Mouse (Mus musculus) hindbrain, embryonic 10.5 days (tissue): Measurements from ENCODE around the gene Fdxr. TPM values are rescaled to one million over a fixed set of nuclear protein-coding genes. Genes with fewer than 3 reads are reported as not detected.

Source experiments
- DNase-seq: peaks from one replicate; pipeline ENCODE4 v3.0.0-alpha.2; 2017; ENCODE audit warnings: low spot score
- H3K27ac ChIP-seq: fragments of 300-500 bp; sonication (generic); 2 replicates; pipeline ENCODE4 v1.5.1; 2016; ENCODE audit warnings: mild to moderate bottlenecking, moderate library complexity
- H3K27me3 ChIP-seq: fragments of 300-500 bp; sonication (generic); 2 replicates; pipeline ENCODE4 v1.6.1; 2016; ENCODE audit warnings: mild to moderate bottlenecking; ENCODE audit not compliant: poor library complexity, insufficient read depth, severe bottlenecking
- H3K36me3 ChIP-seq: fragments of 300-500 bp; sonication (generic); 2 replicates; pipeline ENCODE4 v1.6.1; 2016; ENCODE audit warnings: mild to moderate bottlenecking, moderate library complexity
- H3K4me1 ChIP-seq: fragments of 300-500 bp; sonication (generic); replicated peaks from 2 replicates; pipeline ENCODE4 v1.6.1; 2016; ENCODE audit warnings: mild to moderate bottlenecking
- H3K4me3 ChIP-seq: fragments of 300-500 bp; sonication (generic); 2 replicates; pipeline ENCODE4 v1.5.1; 2016; ENCODE audit warnings: mild to moderate bottlenecking, moderate library complexity
- H3K9me3 ChIP-seq: fragments of 300-500 bp; sonication (generic); 2 replicates; pipeline ENCODE4 v1.6.1; 2016; ENCODE audit warnings: mild to moderate bottlenecking, moderate library complexity
- WGBS: fragments of 180-500 bp; shearing (Covaris S2); methylation state at CpG from one replicate; pipeline ENCODE4 v1.1.7; 2016; 5-methylcytosine and 5-hydroxymethylcytosine counted together
- polyA plus RNA-seq: library from polyadenylated mRNA; unstranded; fragments of >200 nt; fragmentation: Nextera tagmentation; extraction: Ambion mirVana; gene quantifications from 2 replicates; pipeline ENCODE4 v1.2.1, GENCODE M21; 2016

Gene Fdxr
- polyA plus RNA-seq = 17.7 TPM in 2 replicates

GRCm38 (mm10) chr11:115276780-115277603 lies at the start of gene Fdxr:
Gene Fdxr, minus strand, starts transcription at chr11:115277050.
- Histone ChIP-seq H3K27me3 (no peaks in the 10 kb centered on the region), H3K4me1 (peaks cover 43% of the 10 kb centered on the region), H3K36me3 (0 out of 2 replicates have a peak, but pooled peaks cover 3% of the 10 kb centered on the region), H3K4me3 (peak within 1 kb of the TSS; percentile 79), H3K27ac (peak within 1 kb of the TSS; percentile 94), H3K9me3 (no peaks in the 10 kb centered on the region)
- DNase-seq = peak; percentile 99
- WGBS = under 1% methylated on average over 42 of the region's 42 CpGs

GRCm38 (mm10) chr11:115323354-115323753 lies 46.5 kb upstream of the Fdxr start:
- Histone ChIP-seq H3K36me3 (no peaks in the 10 kb centered on the region), H3K4me1 (peaks cover 45% of the 10 kb centered on the region), H3K27me3 (peaks cover 91% of the 10 kb centered on the region), H3K4me3 (peak overlapping the region; percentile 3; the same call in 1 of the 2 replicates), H3K9me3 (no peaks in the 10 kb centered on the region), H3K27ac (no peak overlapping the region)
- DNase-seq = peak; percentile 3
- 21% methylated on average over 32 of the region's 32 CpGs for WGBS

- peak within 1 kb of the TSS; percentile 31 for H3K4me3 ChIP-seq
- H3K27ac ChIP-seq = 0 out of 2 replicates have a peak within 1 kb of the TSS, but pooled peaks have one; percentile 5
- peaks cover 94% of the 10 kb centered on the region for H3K27me3 ChIP-seq
- WGBS = 5% methylated on average over 35 of the region's 35 CpGs
- peaks cover 51% of the 10 kb centered on the region for H3K4me1 ChIP-seq
- no peaks in the 10 kb centered on the region for H3K9me3 ChIP-seq
- peak; percentile 89 for DNase-seq
- H3K36me3 ChIP-seq = no peaks in the 10 kb centered on the region
Observed at GRCm38 (mm10) chr11:115321906-115322693, 45.2 kb upstream of the Fdxr start, which contains the start of gene Ush1g. Gene Ush1g, minus strand, starts transcription at chr11:115322041.

- DNase-seq = peak; percentile 31
- H3K27ac ChIP-seq = peak overlapping the region; percentile 16; the same call in 1 of the 2 replicates
- H3K36me3 ChIP-seq = no peaks in the 10 kb centered on the region
- 4% methylated on average over 18 of the region's 18 CpGs for WGBS
- H3K4me1 ChIP-seq = peaks cover 51% of the 10 kb centered on the region
- no peaks in the 10 kb centered on the region for H3K9me3 ChIP-seq
- H3K27me3 ChIP-seq = peaks cover 100% of the 10 kb centered on the region
- H3K4me3 ChIP-seq = 0 out of 2 replicates have a peak overlapping the region, but pooled peaks have one; percentile 21
Observed at GRCm38 (mm10) chr11:115319704-115320383, 43.0 kb upstream of the Fdxr start.

GRCm38 (mm10) chr11:115318245-115319027 lies 41.6 kb upstream of the Fdxr start:
- Histone ChIP-seq H3K9me3 (no peaks in the 10 kb centered on the region), H3K36me3 (no peaks in the 10 kb centered on the region), H3K4me1 (peaks cover 48% of the 10 kb centered on the region), H3K27ac (0 out of 2 replicates have a peak overlapping the region, but pooled peaks have one; percentile 2), H3K4me3 (peak overlapping the region; percentile 32), H3K27me3 (peaks cover 100% of the 10 kb centered on the region)
- 4% methylated on average over 63 of the region's 63 CpGs for WGBS
- DNase-seq = peak; percentile 35

GRCm38 (mm10) chr11:115317204-115317603 lies 40.4 kb upstream of the Fdxr start:
- H3K4me1 ChIP-seq = peaks cover 41% of the 10 kb centered on the region
- 63% methylated on average over 7 of the region's 7 CpGs for WGBS
- H3K27me3 ChIP-seq = peaks cover 100% of the 10 kb centered on the region
- H3K36me3 ChIP-seq = no peaks in the 10 kb centered on the region
- no peak overlapping the region for H3K27ac ChIP-seq
- no peak overlapping the region for H3K4me3 ChIP-seq
- no peak for DNase-seq
- H3K9me3 ChIP-seq = no peaks in the 10 kb centered on the region

GRCm38 (mm10) chr11:115314249-115314648 lies 37.4 kb upstream of the Fdxr start:
- no peaks in the 10 kb centered on the region for H3K36me3 ChIP-seq
- no peak for DNase-seq
- H3K27me3 ChIP-seq = peaks cover 75% of the 10 kb centered on the region
- 47% methylated on average over 2 of the region's 2 CpGs for WGBS
- H3K9me3 ChIP-seq = no peaks in the 10 kb centered on the region
- H3K27ac ChIP-seq = no peak overlapping the region
- H3K4me1 ChIP-seq = peaks cover 14% of the 10 kb centered on the region
- no peak overlapping the region for H3K4me3 ChIP-seq

GRCm38 (mm10) chr11:115308781-115309180 lies 31.9 kb upstream of the Fdxr start:
- H3K27me3 ChIP-seq = peaks cover 60% of the 10 kb centered on the region
- H3K27ac ChIP-seq = no peak overlapping the region
- H3K4me1 ChIP-seq = peaks cover 13% of the 10 kb centered on the region
- H3K4me3 ChIP-seq = no peak overlapping the region
- DNase-seq = no peak
- 77% methylated on average over 1 of the region's 1 CpGs for WGBS
- H3K36me3 ChIP-seq = no peaks in the 10 kb centered on the region
- H3K9me3 ChIP-seq = no peaks in the 10 kb centered on the region

GRCm38 (mm10) chr11:115306863-115307262 lies 30.0 kb upstream of the Fdxr start, which contains the start of gene Otop2:
Gene Otop2, plus strand, starts transcription at chr11:115307163.
- 13% methylated on average over 8 of the region's 8 CpGs for WGBS
- H3K36me3 ChIP-seq = no peaks in the 10 kb centered on the region
- no peak within 1 kb of the TSS for H3K4me3 ChIP-seq
- no peak for DNase-seq
- no peaks in the 10 kb centered on the region for H3K9me3 ChIP-seq
- H3K27me3 ChIP-seq = peaks cover 42% of the 10 kb centered on the region
- H3K27ac ChIP-seq = peak within 1 kb of the TSS; percentile 43; the same call in 1 of the 2 replicates
- peaks cover 13% of the 10 kb centered on the region for H3K4me1 ChIP-seq

GRCm38 (mm10) chr11:115303167-115303566 lies 26.3 kb upstream of the Fdxr start:
- Histone ChIP-seq H3K4me1 (peaks cover 13% of the 10 kb centered on the region), H3K9me3 (peaks cover 3% of the 10 kb centered on the region), H3K27me3 (peaks cover 51% of the 10 kb centered on the region), H3K36me3 (no peaks in the 10 kb centered on the region), H3K4me3 (no peak overlapping the region), H3K27ac (no peak overlapping the region)
- WGBS = 79% methylated on average over 8 of the region's 8 CpGs
- DNase-seq = no peak

- Histone ChIP-seq H3K27ac (no peak overlapping the region), H3K36me3 (no peaks in the 10 kb centered on the region), H3K4me3 (no peak overlapping the region), H3K27me3 (peaks cover 51% of the 10 kb centered on the region), H3K9me3 (peaks cover 3% of the 10 kb centered on the region), H3K4me1 (peaks cover 13% of the 10 kb centered on the region)
- WGBS = 85% methylated on average over 2 of the region's 2 CpGs
- no peak for DNase-seq
Observed at GRCm38 (mm10) chr11:115301351-115301750, 24.5 kb upstream of the Fdxr start.
